Mouse (Mus musculus): ENCODE data around the gene Lsamp.

DNA sequence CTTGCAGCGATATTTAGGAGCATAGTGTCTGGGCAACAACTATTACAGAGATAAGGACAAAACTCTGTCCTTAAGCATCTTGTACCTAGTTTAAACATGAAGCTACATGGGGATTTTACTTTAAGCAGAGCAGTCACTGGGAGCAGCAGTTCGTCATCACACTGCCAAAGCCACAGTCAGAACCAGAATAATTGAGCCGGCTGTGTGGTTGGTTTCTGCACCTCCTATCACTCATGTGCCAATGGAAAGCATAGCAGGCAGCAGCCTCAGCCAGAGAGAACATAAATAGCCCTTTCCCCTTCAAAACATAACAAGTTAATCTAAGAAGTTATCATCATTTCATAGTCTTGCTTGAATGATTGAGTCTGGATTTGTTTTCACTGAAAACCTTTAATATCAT lies 2075.8 kb downstream of the Lsamp start:
- TF ChIP-seq CTCF (IDR thresholded peaks at IDR 0.05) (no peak), EP300 (IDR thresholded peaks at IDR 0.05) (no peak)
